Mouse (Mus musculus) lung, adult 2 months (tissue): ENCODE measurements around the gene Ifi35.

Experiments used
- CTCF ChIP-seq: fragments of 200-500 bp; IDR thresholded peaks from 2 replicates; pipeline ENCODE4 v1.5.1; 2011; ENCODE audit warnings: mild to moderate bottlenecking, low read length, control low read depth; ENCODE audit not compliant: insufficient read depth
- POLR2A ChIP-seq: fragments of 200-500 bp; IDR thresholded peaks from 2 replicates; pipeline ENCODE4 v1.6.1; 2011; ENCODE audit warnings: low read depth, mild to moderate bottlenecking, control low read depth, low read length, borderline replicate concordance; ENCODE audit errors: extremely low read depth

GRCm38 (mm10) chr11:101455627-101456026 is 7.4 kb downstream of the Ifi35 start:
- TF ChIP-seq CTCF (no peak), POLR2A (no peak)
